Mouse (Mus musculus) pancreas, adult 10 weeks (tissue): ENCODE data around the gene Arf6. TPM values are rescaled to one million over a fixed set of nuclear protein-coding genes. Genes with fewer than 3 reads are reported as not detected.

Experiments
- polyA plus RNA-seq: library from polyadenylated mRNA; stranded (reverse); fragments of 350-450 nt; fragmentation: Illumina TruSeq; extraction: RNeasy Lipid Tissue Mini Kit (QIAGEN cat#74804); gene quantifications from one replicate; pipeline ENCODE4 v1.2.3, GENCODE M21; 2015; ENCODE audit warnings: low read depth, low replicate concordance; ENCODE audit not compliant: insufficient read depth

Arf6 gene
- 11.4 TPM for polyA plus RNA-seq

DNA sequence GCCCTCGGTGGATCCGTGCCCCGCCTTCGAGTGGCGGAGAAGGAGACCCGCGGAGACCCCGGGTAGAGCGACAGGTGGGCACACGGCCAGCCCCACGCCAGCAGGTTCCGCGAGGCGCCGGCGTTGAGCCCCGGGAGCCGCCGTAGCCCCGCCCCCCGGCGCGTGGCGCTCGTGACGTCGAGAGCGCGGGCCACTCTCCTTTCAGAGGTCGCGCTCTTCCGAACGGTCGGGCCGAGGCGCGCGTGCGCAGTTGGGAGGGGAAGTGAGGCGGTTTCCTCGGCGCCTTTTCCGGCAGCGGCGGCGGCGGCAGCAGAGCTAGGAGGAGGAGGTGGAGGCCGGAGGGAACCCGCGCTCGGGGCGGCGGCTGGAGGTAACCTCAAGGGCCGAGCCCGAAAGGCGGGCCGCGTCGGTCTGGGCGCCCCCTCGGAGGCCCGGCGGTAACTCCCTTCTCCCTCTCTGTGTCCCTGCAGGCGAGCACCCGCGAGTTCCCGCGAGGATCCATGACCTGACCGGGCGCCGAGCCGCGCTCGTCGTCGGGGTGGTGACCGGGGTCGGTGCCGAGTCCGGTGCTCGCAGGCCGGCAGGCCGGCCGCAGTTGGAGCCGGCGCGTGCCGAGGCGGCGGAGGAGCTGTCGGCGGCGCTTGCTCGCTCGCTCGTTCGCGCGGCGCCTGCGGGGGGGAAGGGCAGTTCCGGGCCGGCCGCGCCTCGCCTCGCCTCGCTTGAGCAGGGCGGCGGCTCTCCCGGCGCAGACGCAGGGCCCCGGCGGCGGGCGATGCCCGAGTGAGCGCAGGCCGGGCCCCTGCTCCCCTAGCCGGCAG is at the start of gene Arf6, which contains the start of gene Gm9887:
Gene Arf6, plus strand, starts transcription at position 297 of the 818 bp plus-strand sequence.
Gene Gm9887, minus strand, starts transcription at position 605 of the 818 bp plus-strand sequence.

DNA sequence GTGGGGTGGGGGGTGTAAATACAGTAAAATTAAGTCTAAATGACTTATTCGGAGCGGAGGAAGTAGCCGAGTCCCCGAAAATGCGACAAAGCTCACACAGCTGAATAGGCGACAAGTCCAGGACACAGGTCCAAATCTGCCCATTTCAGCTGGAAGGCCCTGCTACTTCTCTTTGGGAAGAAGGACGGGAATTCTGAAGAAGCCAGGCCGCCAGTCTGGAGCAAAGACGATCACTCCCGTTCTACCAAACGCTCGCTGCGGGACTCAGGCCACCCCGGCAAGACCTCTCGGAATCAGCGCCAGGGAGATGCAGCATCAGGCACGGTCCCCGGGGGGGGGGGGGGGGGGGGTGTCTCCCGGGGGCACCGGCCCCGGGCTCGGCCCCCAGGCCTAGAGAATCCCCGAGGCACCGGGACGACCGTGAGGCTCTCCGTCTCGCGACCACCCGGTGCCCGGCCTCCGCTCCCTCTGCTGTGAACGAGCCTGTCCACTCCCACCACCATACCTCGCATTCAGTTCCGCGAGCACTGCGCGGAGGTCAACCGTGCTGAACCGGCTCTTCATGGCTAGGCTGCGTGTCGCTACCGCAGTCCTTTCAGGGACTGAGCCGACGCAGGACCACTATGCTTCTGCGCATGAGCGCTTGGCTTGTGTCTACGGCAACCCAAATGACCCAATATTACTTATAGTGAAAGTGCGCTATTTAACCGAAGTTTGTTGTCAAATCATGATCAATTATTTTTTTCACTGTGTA is 15.2 kb upstream of the Arf6 start, which contains the start of gene Nemf:
Gene Nemf, minus strand, starts transcription at position 620 of the 754 bp plus-strand sequence.

Other genes with a start within 250 kb of the Arf6 start
- gene Rps29, start 213.0 kb upstream of the Arf6 start, polyA plus RNA-seq = 1,238 TPM
- gene Lrr1, start 203.3 kb upstream of the Arf6 start, polyA plus RNA-seq = not detected
- gene Rpl36al, start 188.1 kb upstream of the Arf6 start, polyA plus RNA-seq = 379 TPM
- gene Mgat2, start 188.0 kb upstream of the Arf6 start, polyA plus RNA-seq = 13.2 TPM
- not detected for gene Gm49383, start 175.0 kb upstream of the Arf6 start, polyA plus RNA-seq
- gene Dnaaf2, start 173.7 kb upstream of the Arf6 start, polyA plus RNA-seq = not detected
- gene Gm49384, start 167.9 kb upstream of the Arf6 start, polyA plus RNA-seq = not detected
- 0.54 TPM for gene Pole2, start 144.0 kb upstream of the Arf6 start, polyA plus RNA-seq
- gene Klhdc1, start 131.0 kb upstream of the Arf6 start, polyA plus RNA-seq = 0.72 TPM
- 13.3 TPM for gene Klhdc2, start 75.5 kb upstream of the Arf6 start, polyA plus RNA-seq
- 14.8 TPM for gene Nemf, start 15.0 kb upstream of the Arf6 start, polyA plus RNA-seq
- gene Gm9887, start 308 bp downstream of the Arf6 start, polyA plus RNA-seq = not detected
- gene Vcpkmt, start 210.9 kb downstream of the Arf6 start, polyA plus RNA-seq = 1.4 TPM